Mouse (Mus musculus): ENCODE data around the gene Preb. TPM values are rescaled to one million over a fixed set of nuclear protein-coding genes. Genes with fewer than 3 reads are reported as not detected.

Gene Preb
- polyA plus RNA-seq, 1 experiment from 2014 or later = 110 TPM

DNA sequence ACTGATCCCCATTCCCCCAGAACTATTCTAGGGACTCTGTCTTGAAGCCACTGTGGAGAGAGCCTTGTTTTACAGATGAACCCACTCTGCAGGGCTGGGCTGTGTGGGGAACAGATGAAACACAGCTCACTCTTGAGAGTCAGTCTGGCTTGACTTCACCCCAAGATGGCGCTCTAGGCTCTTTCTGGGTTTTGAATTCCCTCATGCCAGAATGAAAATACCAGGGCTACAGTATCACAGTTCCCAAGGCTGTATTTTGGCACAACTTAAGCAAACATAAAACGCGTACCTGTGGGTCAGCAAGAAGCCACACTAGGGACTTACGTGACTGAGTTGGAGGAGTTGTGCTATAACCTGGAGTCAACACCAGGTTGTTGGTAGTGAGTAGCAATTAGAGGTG, 30.0 kb downstream of the Preb start:
- WGBS = 42% methylated on average over 4 of the region's 4 CpGs
- Histone ChIP-seq H3K4me2 (no peak overlapping the region), H3K27ac (no peak overlapping the region), H3K27me3 (no peaks in the 10 kb centered on the region), H3K9me3 (no peaks in the 10 kb centered on the region), H3K4me1 (replicated peaks) (no peaks in the 10 kb centered on the region), H3K4me3 (no peak overlapping the region), H3K36me3 (peaks cover 8% of the 10 kb centered on the region; the same call in 1 of the 2 replicates), H3K9ac (no peak overlapping the region)
- ATAC-seq (ENCODE audit: low FRiP score) = no peak

DNA sequence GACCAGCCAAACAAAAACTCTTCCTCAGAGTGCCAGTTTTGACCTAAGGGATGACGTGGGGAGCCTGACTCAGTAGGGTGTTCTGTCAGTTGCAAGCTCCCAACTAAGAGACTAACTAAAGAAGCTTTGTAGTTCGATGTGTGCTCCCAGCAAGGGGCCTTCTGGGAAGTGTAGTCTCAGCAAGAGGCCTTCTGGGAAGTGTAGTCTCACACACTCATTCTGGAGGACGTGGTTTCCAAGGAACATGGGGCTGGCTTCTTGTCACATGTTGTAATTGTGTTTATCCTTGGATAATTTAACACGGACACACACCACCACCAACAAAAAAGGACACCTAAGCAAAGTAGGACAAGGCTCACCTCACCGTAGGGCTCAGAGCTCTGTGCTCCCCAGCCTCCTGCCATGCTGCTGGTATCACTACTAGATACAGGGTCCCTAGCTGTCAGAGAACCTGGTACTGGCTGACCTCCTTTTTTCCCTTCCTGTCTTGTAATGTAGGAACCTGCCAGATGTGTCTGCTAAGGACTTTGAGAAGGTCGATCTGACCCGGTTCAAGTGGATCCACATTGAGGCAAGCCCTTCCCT, 32.1 kb downstream of the Preb start:
- no peaks in the 10 kb centered on the region for H3K9me3 ChIP-seq
- H3K4me2 ChIP-seq = peak overlapping the region; percentile 44
- no peak overlapping the region for H3K9ac ChIP-seq
- WGBS = 45% methylated on average over 7 of the region's 7 CpGs
- peaks cover 14% of the 10 kb centered on the region; the same call in 1 of the 2 replicates for H3K27me3 ChIP-seq
- no peaks in the 10 kb centered on the region for H3K36me3 ChIP-seq
- H3K27ac ChIP-seq = no peak overlapping the region
- H3K4me3 ChIP-seq = no peak overlapping the region
- peaks cover under 1% of the 10 kb centered on the region; the same call in 1 of the 2 replicates for H3K4me1 ChIP-seq (replicated peaks)
- ATAC-seq (ENCODE audit: low FRiP score) = peak; percentile 77; the same call in 1 of the 2 replicates

DNA sequence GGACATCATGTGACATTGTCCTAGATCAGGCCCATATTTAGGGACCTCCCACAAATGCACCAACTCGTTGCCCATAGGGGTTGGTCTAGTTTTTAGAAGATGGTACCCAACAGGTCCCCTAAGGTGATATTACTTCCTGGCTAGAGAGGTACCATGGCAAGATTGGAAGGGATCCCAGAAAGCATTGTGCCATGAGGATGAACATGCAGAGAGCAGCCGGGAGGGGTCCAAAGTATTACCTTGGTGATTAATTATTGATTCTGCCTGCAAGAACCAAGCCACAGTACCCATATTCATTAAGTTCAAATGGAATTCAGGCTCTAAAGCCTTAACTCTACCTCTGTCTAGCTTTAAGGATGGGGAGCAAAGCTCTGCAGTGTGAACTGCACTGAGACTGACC, 34.1 kb downstream of the Preb start:
- Histone ChIP-seq H3K36me3 (no peaks in the 10 kb centered on the region), H3K4me2 (no peak overlapping the region), H3K4me3 (no peak overlapping the region), H3K9ac (no peak overlapping the region), H3K4me1 (replicated peaks) (peaks cover 16% of the 10 kb centered on the region), H3K27ac (no peak overlapping the region), H3K9me3 (no peaks in the 10 kb centered on the region), H3K27me3 (peaks cover 20% of the 10 kb centered on the region; the same call in 1 of the 2 replicates)
- ATAC-seq (ENCODE audit: low FRiP score) = no peak
- 83% methylated on average over 2 of the region's 2 CpGs for WGBS

DNA sequence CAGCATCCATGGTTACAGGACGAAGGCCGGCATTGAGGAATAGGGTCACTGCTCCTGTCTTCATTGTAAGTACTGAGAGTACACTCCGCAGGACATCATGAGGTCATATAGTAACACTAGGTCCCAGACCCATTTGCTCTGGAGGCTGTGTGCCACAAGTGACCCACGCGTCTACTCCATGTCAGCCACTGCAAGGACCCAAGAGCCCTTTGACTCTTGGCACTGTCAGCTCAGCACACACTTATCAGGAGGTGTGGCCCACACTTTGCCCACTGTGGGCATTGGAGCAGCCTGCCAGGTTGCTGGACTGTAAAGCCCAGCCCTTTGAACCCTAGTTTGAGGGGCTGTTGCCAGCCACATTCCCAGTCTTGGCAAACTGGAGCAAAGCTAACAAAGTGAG, 34.9 kb downstream of the Preb start:
- H3K4me3 ChIP-seq = no peak overlapping the region
- WGBS = 91% methylated on average over 5 of the region's 5 CpGs
- peaks cover 20% of the 10 kb centered on the region for H3K4me1 ChIP-seq (replicated peaks)
- H3K27ac ChIP-seq = no peak overlapping the region
- no peak overlapping the region for H3K4me2 ChIP-seq
- H3K9ac ChIP-seq = no peak overlapping the region
- no peak for ATAC-seq (ENCODE audit: low FRiP score)
- peaks cover 20% of the 10 kb centered on the region; the same call in 1 of the 2 replicates for H3K27me3 ChIP-seq
- H3K9me3 ChIP-seq = no peaks in the 10 kb centered on the region
- no peaks in the 10 kb centered on the region for H3K36me3 ChIP-seq

DNA sequence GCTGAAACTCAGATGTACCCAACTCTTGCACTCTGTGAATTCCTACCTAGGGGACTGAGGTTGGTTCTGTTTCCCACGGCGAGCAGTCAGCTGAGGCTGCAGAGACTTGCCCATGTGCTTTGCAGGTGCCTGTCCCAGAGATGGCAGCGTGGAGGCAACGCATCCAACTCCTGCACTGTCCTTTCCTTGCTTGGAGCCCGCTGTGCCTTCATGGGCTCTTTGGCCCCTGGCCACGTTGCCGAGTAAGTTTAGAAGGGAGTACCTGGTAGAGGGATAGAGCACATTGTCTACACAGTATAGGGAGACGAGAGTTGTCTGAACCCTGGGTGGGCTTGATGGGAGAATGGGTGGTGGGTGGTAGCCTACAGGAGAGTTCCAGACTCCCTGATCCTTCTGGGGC, 35.5 kb downstream of the Preb start:
- H3K27me3 ChIP-seq = peaks cover 20% of the 10 kb centered on the region; the same call in 1 of the 2 replicates
- WGBS = 88% methylated on average over 8 of the region's 8 CpGs

DNA sequence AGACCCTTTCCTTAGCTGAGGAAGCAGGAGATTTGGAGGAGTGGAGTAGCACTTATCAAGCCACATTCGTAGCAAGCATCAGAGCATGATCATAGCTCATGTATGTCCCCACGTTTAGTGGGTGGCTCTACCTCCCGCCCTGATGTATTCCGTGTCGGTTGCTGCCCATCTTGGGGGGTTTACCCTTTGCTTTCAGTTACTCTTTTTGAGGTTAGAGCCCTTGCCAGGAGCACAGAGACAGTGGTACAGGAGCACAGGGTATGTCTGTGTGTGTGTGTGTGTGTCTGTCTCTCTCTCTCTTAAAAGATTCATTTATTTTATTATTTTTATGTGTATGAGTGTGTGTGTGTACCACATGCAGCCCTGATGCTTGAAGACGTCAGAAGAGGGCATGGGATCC, 37.0 kb downstream of the Preb start:
- Histone ChIP-seq H3K9ac (no peak overlapping the region), H3K4me3 (no peak overlapping the region), H3K4me2 (0 out of 2 replicates have a peak overlapping the region, but pooled peaks have one; percentile 87), H3K9me3 (no peaks in the 10 kb centered on the region), H3K27ac (no peak overlapping the region), H3K36me3 (no peaks in the 10 kb centered on the region), H3K27me3 (peaks cover 20% of the 10 kb centered on the region; the same call in 1 of the 2 replicates), H3K4me1 (replicated peaks) (peaks cover 20% of the 10 kb centered on the region)
- no peak for ATAC-seq (ENCODE audit: low FRiP score)
- 87% methylated on average over 6 of the region's 6 CpGs for WGBS

More for the DNA sequence above, 35.5 kb downstream of the Preb start:
- Histone ChIP-seq H3K4me1 (replicated peaks) (peaks cover 20% of the 10 kb centered on the region), H3K36me3 (no peaks in the 10 kb centered on the region), H3K27ac (no peak overlapping the region), H3K9me3 (no peaks in the 10 kb centered on the region), H3K4me2 (no peak overlapping the region), H3K9ac (peak overlapping the region; percentile 5; the same call in 1 of the 2 replicates), H3K4me3 (no peak overlapping the region)
- ATAC-seq (ENCODE audit: low FRiP score) = no peak

DNA sequence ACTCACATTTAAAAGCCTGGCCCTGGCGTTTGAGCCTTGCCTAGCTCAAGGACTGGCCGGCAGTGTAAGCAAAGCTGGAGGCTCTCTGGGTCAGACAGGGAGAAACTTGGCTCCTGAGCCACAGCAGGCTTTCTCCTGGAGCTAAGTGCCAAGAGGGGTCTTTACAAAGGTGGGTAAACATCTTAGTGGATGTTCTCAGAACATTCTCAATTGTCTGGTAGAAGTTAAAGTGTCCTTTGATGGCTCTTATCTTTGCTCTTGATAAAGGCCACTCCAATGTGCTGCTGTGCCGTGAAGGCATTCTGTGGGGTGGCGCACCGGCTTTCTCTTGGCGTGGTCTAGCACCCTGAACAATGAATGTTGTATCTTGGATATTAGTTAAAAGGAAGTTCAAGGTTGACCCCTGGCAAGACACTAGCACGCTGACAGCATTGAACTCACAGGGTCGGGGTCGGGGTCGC, 37.5 kb downstream of the Preb start:
- no peaks in the 10 kb centered on the region for H3K36me3 ChIP-seq
- no peaks in the 10 kb centered on the region for H3K9me3 ChIP-seq
- H3K4me1 ChIP-seq (replicated peaks) = peaks cover 20% of the 10 kb centered on the region
- peak overlapping the region; percentile 87 for H3K4me2 ChIP-seq
- H3K4me3 ChIP-seq = peak overlapping the region; percentile 52
- 76% methylated on average over 10 of the region's 10 CpGs for WGBS
- H3K27me3 ChIP-seq = peaks cover 20% of the 10 kb centered on the region; the same call in 1 of the 2 replicates
- ATAC-seq (ENCODE audit: low FRiP score) = no peak
- H3K9ac ChIP-seq = peak overlapping the region; percentile 77; the same call in 1 of the 2 replicates
- H3K27ac ChIP-seq = no peak overlapping the region

DNA sequence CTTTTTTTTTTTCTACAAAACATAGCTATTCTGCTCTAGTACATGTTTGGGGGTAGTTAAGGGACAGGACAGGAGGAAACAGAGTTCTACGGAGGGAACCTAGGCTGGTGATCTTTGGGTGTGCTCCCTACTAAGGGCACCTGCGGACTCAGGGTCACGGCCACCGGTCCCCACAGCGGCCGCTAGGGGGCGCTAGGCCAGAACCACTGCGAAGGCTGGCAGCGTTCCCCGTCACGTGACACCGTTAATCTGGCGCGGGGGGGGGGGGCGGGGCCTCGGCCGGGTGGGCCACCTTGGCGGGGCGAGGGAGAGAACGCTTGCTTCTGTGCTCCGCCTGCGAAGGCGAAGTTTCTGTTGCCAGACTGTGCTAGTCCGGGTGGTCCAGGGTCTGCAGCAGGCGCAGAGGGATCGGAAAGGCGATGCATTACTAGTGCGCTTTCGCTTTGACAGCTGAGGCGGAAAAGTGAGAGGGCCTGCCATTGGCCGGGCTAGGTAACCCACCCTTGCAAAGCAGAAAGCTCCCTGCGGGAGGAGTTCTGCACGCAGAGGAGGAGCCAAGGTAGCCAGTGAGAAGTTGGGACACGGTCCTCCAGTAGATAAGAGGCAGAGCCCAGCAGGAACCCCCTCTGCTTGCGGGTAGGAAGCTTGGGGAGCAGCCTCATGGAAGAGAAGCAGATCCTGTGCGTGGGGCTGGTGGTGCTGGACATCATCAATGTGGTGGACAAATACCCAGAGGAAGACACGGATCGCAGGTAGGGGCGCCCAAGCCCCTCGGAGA, 38.7 kb downstream of the Preb start, which contains the start of gene Khk:
Khk (plus strand) TSS at position 176 of the 778 bp plus-strand sequence.
- Histone ChIP-seq H3K27me3 (peaks cover 20% of the 10 kb centered on the region; the same call in 1 of the 2 replicates), H3K4me1 (replicated peaks) (peaks cover 20% of the 10 kb centered on the region), H3K4me2 (peak within 1 kb of the TSS; percentile 87), H3K36me3 (no peaks in the 10 kb centered on the region), H3K27ac (peak within 1 kb of the TSS; percentile 70), H3K4me3 (peak within 1 kb of the TSS; percentile 52), H3K9ac (peak within 1 kb of the TSS; percentile 77), H3K9me3 (no peaks in the 10 kb centered on the region)
- under 1% methylated on average over 39 of the region's 40 CpGs for WGBS
- ATAC-seq (ENCODE audit: low FRiP score) = peak; percentile 80

DNA sequence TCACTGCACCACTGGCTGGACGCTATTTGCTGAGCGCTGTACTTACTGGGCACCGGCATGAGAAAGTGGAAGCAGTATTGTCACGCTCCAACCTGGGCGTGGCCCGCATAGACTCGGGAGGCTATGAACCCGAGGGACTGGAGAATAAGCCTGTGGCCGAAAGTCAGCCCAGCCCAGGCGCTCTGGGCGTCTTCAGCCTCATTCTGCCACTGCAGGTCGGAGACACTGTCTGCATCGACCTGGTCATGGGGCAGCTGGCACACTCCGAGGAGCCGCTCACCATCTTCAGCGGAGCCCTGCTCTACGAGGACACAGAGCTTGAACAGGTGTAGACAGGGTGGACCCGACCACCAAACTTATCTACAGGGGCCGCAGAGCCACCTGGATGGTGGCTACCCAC, 39.5 kb downstream of the Preb start:
- WGBS = 65% methylated on average over 19 of the region's 19 CpGs
- H3K9me3 ChIP-seq = no peaks in the 10 kb centered on the region
- H3K4me2 ChIP-seq = peak overlapping the region; percentile 87
- no peak overlapping the region for H3K4me3 ChIP-seq
- H3K36me3 ChIP-seq = no peaks in the 10 kb centered on the region
- ATAC-seq (ENCODE audit: low FRiP score) = peak; percentile 3
- H3K4me1 ChIP-seq (replicated peaks) = peaks cover 21% of the 10 kb centered on the region
- H3K27ac ChIP-seq = no peak overlapping the region
- H3K27me3 ChIP-seq = peaks cover 20% of the 10 kb centered on the region; the same call in 1 of the 2 replicates
- H3K9ac ChIP-seq = 0 out of 2 replicates have a peak overlapping the region, but pooled peaks have one; percentile 20

DNA sequence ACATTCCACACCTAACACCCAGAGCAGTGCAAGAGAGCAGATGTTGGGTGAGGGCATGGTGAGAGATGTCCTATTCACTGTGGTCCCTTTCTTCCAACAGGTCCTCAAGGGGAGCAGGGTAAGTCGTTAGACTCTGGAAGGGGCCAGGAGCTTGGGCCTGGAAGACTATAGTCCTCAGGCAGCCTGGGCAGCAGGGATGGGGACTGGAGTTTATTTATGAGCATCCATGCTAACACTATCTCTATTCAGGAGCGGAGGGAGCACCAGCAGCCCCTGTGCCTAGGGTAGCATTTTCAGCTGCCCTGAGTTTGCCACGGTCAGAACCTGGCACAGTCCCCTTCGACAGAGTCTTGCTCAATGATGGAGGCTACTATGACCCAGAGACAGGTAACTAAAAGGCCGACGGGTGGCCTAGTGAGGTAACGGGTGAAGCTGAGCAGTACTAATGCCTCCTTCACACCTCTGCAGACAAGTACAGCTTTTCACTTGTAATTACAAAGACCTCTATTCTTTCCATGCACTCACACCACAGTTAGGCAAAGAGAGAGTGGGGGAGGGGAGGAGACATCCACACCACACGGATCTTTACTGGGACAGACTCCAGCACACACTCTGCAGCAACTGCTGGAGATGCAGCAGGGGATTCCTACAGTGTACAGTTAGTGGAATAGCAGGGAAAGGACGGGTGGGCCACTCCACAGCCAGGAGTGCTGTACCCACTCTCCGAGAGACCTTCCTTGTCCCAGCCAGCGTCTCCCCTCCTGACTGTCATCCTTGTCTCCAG, 40.1 kb downstream of the Preb start:
- Histone ChIP-seq H3K27ac (no peak overlapping the region), H3K4me1 (replicated peaks) (peaks cover 27% of the 10 kb centered on the region), H3K4me3 (no peak overlapping the region), H3K9ac (peak overlapping the region; percentile 20; the same call in 1 of the 2 replicates), H3K36me3 (no peaks in the 10 kb centered on the region), H3K9me3 (no peaks in the 10 kb centered on the region), H3K4me2 (no peak overlapping the region), H3K27me3 (peaks cover 20% of the 10 kb centered on the region; the same call in 1 of the 2 replicates)
- WGBS = 69% methylated on average over 11 of the region's 11 CpGs
- no peak for ATAC-seq (ENCODE audit: low FRiP score)

DNA sequence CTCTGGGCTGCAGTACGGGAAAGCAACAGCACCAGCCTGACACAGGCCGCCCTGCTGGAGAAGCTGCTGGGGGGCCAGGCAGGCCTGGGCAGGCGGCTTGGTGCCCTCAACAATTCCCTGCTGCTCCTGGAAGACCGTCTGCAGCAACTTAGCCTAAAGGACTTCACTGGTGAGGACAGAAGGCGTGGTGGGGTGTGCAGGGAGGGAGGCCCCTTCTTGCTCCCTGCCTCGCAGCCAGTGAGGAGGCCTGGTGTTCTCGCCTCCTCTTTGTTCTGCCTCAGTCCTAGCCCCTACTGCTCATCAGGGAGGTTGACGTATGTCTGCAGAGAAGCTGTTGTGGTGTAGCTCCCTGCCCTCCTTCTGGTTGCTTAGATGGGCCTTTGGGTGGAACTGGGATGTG, 41.5 kb downstream of the Preb start:
- WGBS = 81% methylated on average over 8 of the region's 8 CpGs
- no peak for ATAC-seq (ENCODE audit: low FRiP score)
- H3K9me3 ChIP-seq = no peaks in the 10 kb centered on the region
- H3K4me1 ChIP-seq (replicated peaks) = peaks cover 39% of the 10 kb centered on the region
- H3K9ac ChIP-seq = no peak overlapping the region; the same call in 1 of the 2 replicates
- no peak overlapping the region for H3K4me2 ChIP-seq
- H3K4me3 ChIP-seq = no peak overlapping the region
- H3K27ac ChIP-seq = no peak overlapping the region
- no peaks in the 10 kb centered on the region for H3K36me3 ChIP-seq
- peaks cover 12% of the 10 kb centered on the region; the same call in 1 of the 2 replicates for H3K27me3 ChIP-seq
